Comparison of ENCODE assay signal across 8 mouse cellular contexts in the genomic region with DNA sequence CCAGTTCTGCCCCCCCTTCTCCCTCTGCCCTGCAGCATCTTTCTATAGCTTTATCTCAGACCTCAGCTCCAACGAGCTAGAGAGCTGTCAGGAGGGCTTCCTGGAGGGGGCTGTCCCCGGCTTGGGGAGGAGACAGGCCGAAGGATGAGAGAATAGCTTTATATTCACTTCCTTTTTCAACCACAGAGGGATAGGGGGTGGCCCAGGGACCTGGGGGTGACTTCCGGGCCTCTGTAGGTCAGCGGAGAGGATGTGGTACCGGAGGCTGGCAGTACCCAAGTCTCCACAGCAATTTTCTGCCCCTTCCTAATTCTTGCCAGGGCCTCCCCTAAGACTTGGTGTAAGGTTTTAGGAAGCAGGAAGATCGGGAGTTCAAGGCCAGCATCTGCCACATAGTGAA. TPM values are rescaled to one million over a fixed set of nuclear protein-coding genes. Genes with fewer than 3 reads are reported as not detected.
A peak's percentile ranks its signal among the peaks of the same experiment; 100 is the strongest.
DNase-seq lines count a peak whose midpoint lies in the region; ATAC-seq lines count a peak whose summit lies in the region.

No protein-coding gene starts in this region.

- H3K27me3 ChIP-seq in limb, embryonic 12.5 days = no peaks in the 10 kb centered on the region

- 86% methylated on average over 7 of the region's 7 CpGs for WGBS in limb, embryonic 12.5 days

- intact Hi-C loops in gastrocnemius, postnatal 14 days (cut with DNase I; ENCODE audit: low total_unique reads) = loop anchor here (5.0 kb wide), 1 partner anchor 78 kb away; no protein-coding TSS in a partner anchor

- H3K36me3 ChIP-seq in limb, embryonic 12.5 days = peaks cover 40% of the 10 kb centered on the region

- no peak overlapping the region for H3K4me3 ChIP-seq in limb, embryonic 12.5 days (replicated peaks)

- no peak for ATAC-seq in limb, embryonic 12.5 days (ENCODE audit: insufficient number of reproducible peaks, insufficient read depth, low FRiP score, low TSS enrichment, low read depth)

- peak; percentile 30 for DNase-seq in adrenal gland, adult 2 months
- DNase-seq in adrenal gland, postnatal 4 days (ENCODE audit: low spot score in 2 of 2) = no peak
- peak; percentile 66 for DNase-seq in CD4-positive, CD25-positive, alpha-beta regulatory T cell, adult 2 months (ENCODE audit: low read depth, low spot score)
- DNase-seq in naive thymus-derived CD4-positive, alpha-beta T cell, adult 2 months (ENCODE audit: low read depth) = peak; percentile 58
- no peak for DNase-seq in urinary bladder, postnatal 10 days (ENCODE audit: low spot score)
- DNase-seq in MN1 (ENCODE audit: low spot score) = no peak
- DNase-seq in gastrocnemius, postnatal 14 days = no peak

- H3K4me1 ChIP-seq in limb, embryonic 12.5 days (replicated peaks) = peaks cover 29% of the 10 kb centered on the region

- H3K9ac ChIP-seq in limb, embryonic 12.5 days (replicated peaks) = peak overlapping the region; percentile 24; the same call in 1 of the 2 replicates

- no peak overlapping the region for H3K4me2 ChIP-seq in limb, embryonic 12.5 days

- H3K27ac ChIP-seq in limb, embryonic 12.5 days = no peak overlapping the region

- H3K9me3 ChIP-seq in limb, embryonic 12.5 days = no peaks in the 10 kb centered on the region

RNA-seq across cellular contexts. Expression of a gene that starts 2.5 kb away (rescaled TPM):
- 10 to 100 TPM; 35.3 to 44.1 TPM for total RNA-seq in adrenal gland, adult 2 months (2021)
- 60.4 and 65.4 TPM in 2 replicates for polyA plus RNA-seq in adrenal gland, adult 2 months (2012; rRNA removed)
- total RNA-seq in adrenal gland, postnatal 4 days (2021) = 10 to 100 TPM; 55.7 to 67.1 TPM
- polyA plus RNA-seq in limb, embryonic 12.5 days (2016; fragmentation: Nextera tagmentation; extraction: Ambion mirVana) = 94.8 and 96.3 TPM in 2 replicates
- 10 to 100 TPM; 16.1 to 17.8 TPM for total RNA-seq in gastrocnemius, postnatal 14 days (2021)

RNA-seq across cellular contexts. Expression of a gene that starts 17.6 kb away (rescaled TPM):
- total RNA-seq in adrenal gland, adult 2 months (2021) = 10 to 100 TPM; 57.3 to 61.3 TPM
- 161 and 184 TPM in 2 replicates for polyA plus RNA-seq in adrenal gland, adult 2 months (2012; rRNA removed)
- total RNA-seq in adrenal gland, postnatal 4 days (2021) = 10 to 100 TPM; 58.2 to 58.3 TPM
- 68.8 and 72.5 TPM in 2 replicates for polyA plus RNA-seq in limb, embryonic 12.5 days (2016; fragmentation: Nextera tagmentation; extraction: Ambion mirVana)
- total RNA-seq in gastrocnemius, postnatal 14 days (2021) = 10 to 100 TPM; 23.1 to 25.1 TPM

RNA-seq across cellular contexts. Expression of a gene that starts 23.0 kb away (rescaled TPM):
- total RNA-seq in adrenal gland, adult 2 months (2021) = 10 to 100 TPM; 25.1 to 28.0 TPM
- 15.7 and 26.0 TPM in 2 replicates for polyA plus RNA-seq in adrenal gland, adult 2 months (2012; rRNA removed)
- total RNA-seq in adrenal gland, postnatal 4 days (2021) = 10 to 100 TPM; 15.3 to 16.2 TPM
- 4.0 and 5.0 TPM in 2 replicates for polyA plus RNA-seq in limb, embryonic 12.5 days (2016; fragmentation: Nextera tagmentation; extraction: Ambion mirVana)
- 1 to 10 TPM; 1.5 to 2.1 TPM for total RNA-seq in gastrocnemius, postnatal 14 days (2021)

RNA-seq across cellular contexts. Expression of a gene that starts 40.6 kb away (rescaled TPM):
- total RNA-seq in adrenal gland, adult 2 months (2021) = under 1 TPM; 0.29 to 0.41 TPM
- polyA plus RNA-seq in adrenal gland, adult 2 months (2012; rRNA removed) = 0.27 and 0.35 TPM in 2 replicates
- total RNA-seq in adrenal gland, postnatal 4 days (2021) = under 1 TPM; 0.08 to 0.17 TPM
- not detected in 2 replicates for polyA plus RNA-seq in limb, embryonic 12.5 days (2016; fragmentation: Nextera tagmentation; extraction: Ambion mirVana)
- total RNA-seq in gastrocnemius, postnatal 14 days (2021) = not detected

RNA-seq across cellular contexts. Expression of a gene that starts 44.5 kb away (rescaled TPM):
- total RNA-seq in adrenal gland, adult 2 months (2021) = 1 to 10 TPM; 3.0 to 4.1 TPM
- 1.9 and 3.6 TPM in 2 replicates for polyA plus RNA-seq in adrenal gland, adult 2 months (2012; rRNA removed)
- 10 to 100 TPM; 28.8 to 31.5 TPM for total RNA-seq in adrenal gland, postnatal 4 days (2021)
- polyA plus RNA-seq in limb, embryonic 12.5 days (2016; fragmentation: Nextera tagmentation; extraction: Ambion mirVana) = 55.3 and 63.6 TPM in 2 replicates
- total RNA-seq in gastrocnemius, postnatal 14 days (2021) = 1 to 10 TPM; 5.3 TPM

Comparison
In these comparisons a context has a peak if more than half of its experiments do, and no peak if none do; other contexts are left out.
1. DNase-seq: peak in adrenal gland, adult 2 months (single experiment), CD4-positive, CD25-positive, alpha-beta regulatory T cell, adult 2 months (single experiment) and naive thymus-derived CD4-positive, alpha-beta T cell, adult 2 months (single experiment); none in adrenal gland, postnatal 4 days (0 of 2), urinary bladder, postnatal 10 days (single experiment), MN1 (single experiment) and gastrocnemius, postnatal 14 days (single experiment).
2. RNA of a gene that starts 23.0 kb away (total RNA-seq): 25.1 to 28.0 TPM in adrenal gland, adult 2 months and 15.3 to 16.2 TPM in adrenal gland, postnatal 4 days; 1.5 to 2.1 TPM in gastrocnemius, postnatal 14 days; every median in the first group is over 4 times any median in the second.